Comparison of ENCODE assay signal across 26 mouse cellular contexts in the genomic region with DNA sequence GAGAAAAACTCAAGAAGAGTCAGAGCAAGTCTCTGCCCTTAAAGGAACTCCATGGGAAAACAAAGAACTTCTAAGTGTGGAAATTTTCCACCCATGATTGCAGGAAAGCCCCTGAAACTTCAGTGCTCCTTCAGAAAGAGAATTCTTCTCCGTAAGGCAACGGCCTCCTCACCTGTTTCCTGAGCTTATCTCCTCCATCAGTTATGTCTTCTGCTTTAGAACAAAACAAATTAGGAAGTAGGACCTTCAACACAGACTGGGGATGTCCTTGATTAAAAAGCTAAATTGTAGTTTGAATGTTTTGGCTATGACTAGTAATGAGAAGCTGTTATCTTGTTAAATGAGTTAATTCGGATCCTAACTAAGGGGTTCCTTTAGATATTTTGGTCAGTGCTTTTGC. TPM values are rescaled to one million over a fixed set of nuclear protein-coding genes. Genes with fewer than 3 reads are reported as not detected.
DNase-seq lines count a peak whose midpoint lies in the region; ATAC-seq and TF ChIP-seq lines count a peak whose summit lies in the region.
"Had no signal": no experiment of that assay in that cellular context is flagged by ENCODE, and none has a peak within 500 bp of the region (broad histone marks: within the 10 kb centered on the region; RNA-seq: fewer than 3 reads in every experiment).

No protein-coding gene starts in this region.

- no peak for TF ChIP-seq CTCF in kidney, adult 2 months (conservative IDR thresholded peaks at IDR 0.05; ENCODE audit: insufficient read depth, insufficient read length, low read depth, low read length)
- TF ChIP-seq CTCF in lung, postnatal 0 days (IDR thresholded peaks at IDR 0.05): no peak
- no peak for TF ChIP-seq CTCF in lung, adult 2 months (IDR thresholded peaks at IDR 0.05; ENCODE audit: insufficient read depth, low read length)

- 83% methylated on average over 3 of the region's 3 CpGs for WGBS in heart, embryonic 13.5 days
- 70% methylated on average over 3 of the region's 3 CpGs for WGBS in kidney, adult 2 months
- 74% methylated on average over 3 of the region's 3 CpGs for WGBS in lung, postnatal 0 days
- WGBS in lung, adult 2 months: 44% methylated on average over 3 of the region's 3 CpGs

- H3K4me2 ChIP-seq in heart, embryonic 13.5 days: no peak overlapping the region
- H3K4me2 ChIP-seq in lung, postnatal 0 days (replicated peaks; ENCODE audit: low read depth, low read length): no peak overlapping the region
- H3K4me2 ChIP-seq: hindbrain, embryonic 14.5 days; liver, embryonic 15.5 days had no signal

- H3K36me3 ChIP-seq in heart, embryonic 13.5 days: peaks cover 10% of the 10 kb centered on the region
- H3K36me3 ChIP-seq in kidney, adult 2 months (ENCODE audit: control insufficient read depth, insufficient read depth, low read length): no peaks in the 10 kb centered on the region
- H3K36me3 ChIP-seq in lung, postnatal 0 days (ENCODE audit: insufficient read depth, low read length): no peaks in the 10 kb centered on the region
- H3K36me3 ChIP-seq: liver, embryonic 15.5 days had no signal

- ATAC-seq in heart, embryonic 13.5 days (ENCODE audit: extremely low read depth, insufficient number of reproducible peaks, low FRiP score, low TSS enrichment): no peak
- no peak for ATAC-seq in lung, postnatal 0 days
- ATAC-seq: activated CD4-positive, CD25-positive, alpha-beta regulatory T cell, adult 4 months; forebrain, postnatal 0 days; inflammation-experienced regulatory T-cells, adult 6 months had no signal

- DNase-seq in heart, adult 18-20 months: no peak
- no peak for DNase-seq in kidney, adult 2 months
- DNase-seq in kidney, postnatal 14 days: no peak
- DNase-seq in lung, postnatal 0 days (ENCODE audit: low spot score): no peak
- DNase-seq in lung, adult 2 months: no peak
- no peak for DNase-seq in right cerebral cortex, adult 2 months (ENCODE audit: low spot score in 2 of 2)
- no peak for DNase-seq in MN1 (ENCODE audit: low spot score)
- DNase-seq: adrenal gland, adult 8-10 months; cerebellum, adult 18-20 months; cerebellum, postnatal 14 days; forebrain, postnatal 0 days; gastrocnemius, postnatal 25 days; heart, postnatal 36 days; kidney, postnatal 4 days; liver; lung, postnatal 36 days; midbrain, embryonic 14.5 days; thymus, adult 18-20 months; thymus, postnatal 36 days had no signal

- no peaks in the 10 kb centered on the region for H3K9me3 ChIP-seq in heart, embryonic 13.5 days
- no peaks in the 10 kb centered on the region for H3K9me3 ChIP-seq in lung, postnatal 0 days (ENCODE audit: low read length)
- H3K9me3 ChIP-seq: limb, embryonic 10.5 days; liver, embryonic 15.5 days had no signal

- peaks cover 60% of the 10 kb centered on the region for H3K4me1 ChIP-seq in heart, embryonic 13.5 days
- H3K4me1 ChIP-seq in kidney, adult 2 months (ENCODE audit: control insufficient read depth, insufficient read depth, low read length): peaks cover 5% of the 10 kb centered on the region; the same call in 1 of the 2 replicates
- H3K4me1 ChIP-seq in lung, postnatal 0 days (ENCODE audit: insufficient read depth, low read depth, low read length): peaks cover 5% of the 10 kb centered on the region; the same call in 1 of the 2 replicates
- peaks cover 23% of the 10 kb centered on the region for H3K4me1 ChIP-seq in lung, adult 2 months (ENCODE audit: control insufficient read depth, insufficient read depth, low read length)
- H3K4me1 ChIP-seq: forebrain, embryonic 10.5 days had no signal

- no peak for TF ChIP-seq POLR2A in kidney, adult 2 months (IDR thresholded peaks at IDR 0.05; ENCODE audit: low read depth, low read length)
- TF ChIP-seq POLR2A in lung, adult 2 months (IDR thresholded peaks at IDR 0.05; ENCODE audit: borderline replicate concordance, extremely low read depth, low read depth, low read length): no peak

- no peak for TF ChIP-seq EP300 in lung, postnatal 0 days (IDR thresholded peaks at IDR 0.05)

- peak overlapping the region; percentile 93 for H3K27ac ChIP-seq in heart, embryonic 13.5 days (replicated peaks)
- H3K27ac ChIP-seq in kidney, adult 2 months (ENCODE audit: insufficient read depth, low read depth, low read length): 0 out of 2 replicates have a peak overlapping the region, but pooled peaks have one; percentile 59
- peak overlapping the region; percentile 78; the same call in 1 of the 2 replicates for H3K27ac ChIP-seq in lung, postnatal 0 days (ENCODE audit: low read length)
- H3K27ac ChIP-seq: forebrain, embryonic 10.5 days; hindbrain, embryonic 14.5 days; limb, embryonic 10.5 days; liver, embryonic 15.5 days had no signal

- H3K4me3 ChIP-seq in heart, embryonic 13.5 days: no peak overlapping the region
- no peak overlapping the region for H3K4me3 ChIP-seq in kidney, adult 2 months (ENCODE audit: insufficient read depth, low read depth, low read length)
- no peak overlapping the region for H3K4me3 ChIP-seq in lung, postnatal 0 days (ENCODE audit: low read depth, low read length)
- H3K4me3 ChIP-seq in lung, adult 2 months (replicated peaks; ENCODE audit: extremely low read depth, low read depth, low read length): no peak overlapping the region
- H3K4me3 ChIP-seq: forebrain, embryonic 10.5 days; limb, embryonic 10.5 days; liver, embryonic 15.5 days had no signal

- no peaks in the 10 kb centered on the region for H3K27me3 ChIP-seq in heart, embryonic 13.5 days (replicated peaks)
- H3K27me3 ChIP-seq in kidney, adult 2 months (replicated peaks; ENCODE audit: control insufficient read depth, insufficient read depth, low read length): no peaks in the 10 kb centered on the region
- no peaks in the 10 kb centered on the region for H3K27me3 ChIP-seq in lung, postnatal 0 days (replicated peaks; ENCODE audit: insufficient read depth, low read length)
- H3K27me3 ChIP-seq: liver, embryonic 15.5 days had no signal

- no peak overlapping the region for H3K9ac ChIP-seq in heart, embryonic 13.5 days
- no peak overlapping the region for H3K9ac ChIP-seq in lung, postnatal 0 days (replicated peaks; ENCODE audit: low read depth)
- H3K9ac ChIP-seq: forebrain, postnatal 0 days; hindbrain, embryonic 14.5 days; liver, embryonic 15.5 days had no signal

RNA-seq across cellular contexts. Expression of a gene that starts 20.3 kb away (rescaled TPM):
- 160 and 177 TPM in 2 replicates for polyA plus RNA-seq in heart, embryonic 13.5 days (2015; fragmentation: Nextera tagmentation; extraction: Ambion mirVana)
- 100 to 1,000 TPM; 142 to 163 TPM for total RNA-seq in heart, adult 18-20 months (2021)
- polyA plus RNA-seq in kidney, adult 2 months (2012; rRNA removed): 14.5 and 16.1 TPM in 2 replicates
- 314 and 322 TPM in 2 replicates for polyA plus RNA-seq in lung, postnatal 0 days (2015; fragmentation: Nextera tagmentation; extraction: Ambion mirVana)
- 25.2 and 44.0 TPM in 2 replicates for polyA plus RNA-seq in lung, adult 2 months (2012; rRNA removed)
